Mouse (Mus musculus) brain, embryonic 14.5 days (tissue): ENCODE results near the gene Med21.

Experiments
- CTCF ChIP-seq: fragments of 200-500 bp; IDR thresholded peaks from 2 replicates; pipeline ENCODE4 v1.5.1; 2012; ENCODE audit warnings: inconsistent platforms, mild to moderate bottlenecking, moderate library complexity, borderline replicate concordance; ENCODE audit not compliant: insufficient read depth, insufficient read length; ENCODE audit errors: extremely low read depth
- POLR2A ChIP-seq: fragments of 200-500 bp; IDR thresholded peaks from 2 replicates; pipeline ENCODE4 v1.6.1; 2012; ENCODE audit warnings: mild to moderate bottlenecking, inconsistent platforms, borderline replicate concordance; ENCODE audit not compliant: poor library complexity, insufficient read depth, insufficient read length, severe bottlenecking; ENCODE audit errors: extremely low read depth

DNA sequence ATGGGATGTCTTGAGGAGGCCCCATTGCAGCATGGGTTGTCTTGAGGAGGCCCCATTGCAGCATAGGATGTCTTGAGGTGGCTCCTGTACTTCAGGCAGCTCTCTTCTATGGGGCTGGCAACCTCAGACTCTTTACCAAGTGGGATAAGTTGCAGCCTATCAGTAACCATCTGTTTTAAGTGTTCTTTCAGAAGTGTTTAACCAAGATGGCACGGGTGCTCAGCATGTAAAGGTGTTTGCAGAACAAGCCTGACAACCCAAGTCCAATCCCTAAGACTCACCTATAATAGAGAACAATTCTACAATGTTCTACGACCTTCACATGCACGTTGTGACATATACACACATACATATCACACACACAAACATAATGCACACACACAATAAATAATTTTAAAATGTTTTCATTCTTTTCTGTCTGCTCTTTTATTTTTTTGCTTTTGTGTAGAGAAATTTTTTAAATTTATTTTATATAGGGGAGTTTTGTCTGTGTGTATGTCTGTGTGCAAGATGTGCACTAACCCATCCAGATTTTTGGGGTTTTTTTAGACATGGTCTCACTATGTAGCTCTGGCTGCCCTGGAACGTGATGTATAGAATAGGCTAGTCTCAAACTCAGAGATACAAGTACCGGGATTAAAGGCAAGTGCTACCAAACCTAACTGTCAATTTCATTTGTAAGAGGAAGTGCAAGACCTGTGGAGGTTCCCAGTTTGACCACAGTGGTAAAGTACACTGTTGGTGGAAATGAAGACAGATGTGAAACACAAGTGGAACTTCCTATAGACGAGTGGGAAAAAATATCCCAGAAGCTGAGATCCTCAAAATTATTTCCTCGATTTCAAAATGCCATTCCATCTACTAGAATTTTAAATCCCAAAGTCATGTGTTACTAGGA lies 2.0 kb upstream of the Med21 start:
- no peak for TF ChIP-seq POLR2A
- no peak for TF ChIP-seq CTCF
